Comparison of ENCODE assay signal across 27 mouse cellular contexts in genomic region chr11:61545586-61545985, GRCm38 (mm10). TPM values are rescaled to one million over a fixed set of nuclear protein-coding genes. Genes with fewer than 3 reads are reported as not detected.
A peak's percentile ranks its signal among the peaks of the same experiment; 100 is the strongest.
DNase-seq lines count a peak whose midpoint lies in the region; ATAC-seq and TF ChIP-seq lines count a peak whose summit lies in the region.
"Had no signal": no experiment of that assay in that cellular context is flagged by ENCODE, and none has a peak within 500 bp of the region (broad histone marks: within the 10 kb centered on the region; RNA-seq: fewer than 3 reads in every experiment).

No protein-coding gene starts in this region.

- no peak overlapping the region for H3K4me3 ChIP-seq in intestine, postnatal 0 days (ENCODE audit: low read depth, low read length)
- no peak overlapping the region for H3K4me3 ChIP-seq in intestine, embryonic 15.5 days (replicated peaks)
- no peak overlapping the region for H3K4me3 ChIP-seq in liver, adult 2 months (ENCODE audit: insufficient read depth, low read depth, low read length)
- H3K4me3 ChIP-seq: embryonic facial prominence, embryonic 12.5 days; embryonic facial prominence, embryonic 15.5 days; gastrocnemius, adult 2 months; hindbrain, embryonic 12.5 days; hindbrain, embryonic 15.5 days had no signal

- no peaks in the 10 kb centered on the region for H3K27me3 ChIP-seq in intestine, postnatal 0 days (replicated peaks; ENCODE audit: control insufficient read depth, insufficient read depth, low read length)
- no peaks in the 10 kb centered on the region for H3K27me3 ChIP-seq in intestine, embryonic 15.5 days (replicated peaks)
- H3K27me3 ChIP-seq in liver, adult 2 months (ENCODE audit: control insufficient read depth, insufficient read depth, low read length): no peaks in the 10 kb centered on the region
- H3K27me3 ChIP-seq: CH12.LX; embryonic facial prominence, embryonic 12.5 days; embryonic facial prominence, embryonic 15.5 days; hindbrain, embryonic 12.5 days; hindbrain, embryonic 15.5 days; Patski had no signal

- ATAC-seq in intestine, postnatal 0 days: no peak
- no peak for ATAC-seq in intestine, embryonic 15.5 days
- ATAC-seq in activated CD4-positive, CD25-positive, alpha-beta regulatory T cell, adult 4 months: no peak
- ATAC-seq: forebrain, embryonic 14.5 days; forebrain, postnatal 0 days; Patski had no signal

- TF ChIP-seq CTCF in intestine, postnatal 0 days (IDR thresholded peaks at IDR 0.05; ENCODE audit: low read depth): no peak
- no peak for TF ChIP-seq CTCF in liver, adult 2 months (IDR thresholded peaks at IDR 0.05; ENCODE audit: low read depth, low read length)

- H3K4me1 ChIP-seq in intestine, postnatal 0 days (replicated peaks; ENCODE audit: control insufficient read depth, insufficient read depth, low read length): 0 out of 2 replicates have a peak, but pooled peaks cover 7% of the 10 kb centered on the region
- H3K4me1 ChIP-seq in intestine, embryonic 15.5 days (replicated peaks): no peaks in the 10 kb centered on the region
- H3K4me1 ChIP-seq in liver, adult 2 months (ENCODE audit: control insufficient read depth, insufficient read depth, low read length): peaks cover 22% of the 10 kb centered on the region
- H3K4me1 ChIP-seq: embryonic facial prominence, embryonic 12.5 days; embryonic facial prominence, embryonic 15.5 days; hindbrain, embryonic 12.5 days; hindbrain, embryonic 15.5 days had no signal

- no peaks in the 10 kb centered on the region for H3K9me3 ChIP-seq in intestine, postnatal 0 days (ENCODE audit: control insufficient read depth)
- no peaks in the 10 kb centered on the region for H3K9me3 ChIP-seq in intestine, embryonic 15.5 days
- H3K9me3 ChIP-seq: embryonic facial prominence, embryonic 12.5 days; embryonic facial prominence, embryonic 15.5 days; G1E; hindbrain, embryonic 12.5 days; hindbrain, embryonic 15.5 days had no signal

- H3K79me2 ChIP-seq in liver, adult 2 months (ENCODE audit: control insufficient read depth, insufficient read depth, low read length): peaks cover 8% of the 10 kb centered on the region; the same call in 1 of the 2 replicates

- 85% methylated on average over 2 of the region's 2 CpGs for WGBS in intestine, postnatal 0 days
- WGBS in intestine, embryonic 15.5 days: 90% methylated on average over 2 of the region's 2 CpGs
- WGBS in liver, adult 2 months: 33% methylated on average over 2 of the region's 2 CpGs

- DNase-seq in kidney, adult 9 months: peak; percentile 70
- no peak for DNase-seq in kidney, postnatal 14 days
- DNase-seq in liver, adult 2 months (ENCODE audit: extremely low read depth, low read depth, low spot score): peak; percentile 75
- no peak for DNase-seq in liver
- DNase-seq: adrenal gland, adult 2 months; adrenal gland, postnatal 14 days; B cell, adult 2 months; cerebellum, adult 11 months; cerebellum, adult 8-10 months; cerebellum, postnatal 10 days; forebrain, postnatal 0 days; gastrocnemius, adult 2 months; gastrocnemius, postnatal 14 days; heart, adult 11 months had no signal

- peak overlapping the region; percentile 76 for H3K27ac ChIP-seq in intestine, postnatal 0 days (ENCODE audit: low read depth, low read length)
- no peak overlapping the region for H3K27ac ChIP-seq in intestine, embryonic 15.5 days
- H3K27ac ChIP-seq in liver, adult 2 months (replicated peaks; ENCODE audit: insufficient read depth, low read depth, low read length): peak overlapping the region; percentile 67
- H3K27ac ChIP-seq: embryonic facial prominence, embryonic 12.5 days; embryonic facial prominence, embryonic 15.5 days; gastrocnemius, adult 2 months; hindbrain, embryonic 12.5 days; hindbrain, embryonic 15.5 days had no signal

- H3K9ac ChIP-seq in intestine, postnatal 0 days (ENCODE audit: low read depth, low read length): no peak overlapping the region
- no peak overlapping the region for H3K9ac ChIP-seq in intestine, embryonic 15.5 days
- no peak overlapping the region for H3K9ac ChIP-seq in liver, adult 2 months (ENCODE audit: low read depth, low read length)
- H3K9ac ChIP-seq: embryonic facial prominence, embryonic 12.5 days; embryonic facial prominence, embryonic 15.5 days; forebrain, postnatal 0 days; hindbrain, embryonic 12.5 days; hindbrain, embryonic 15.5 days had no signal

- H3K4me2 ChIP-seq in intestine, postnatal 0 days (replicated peaks; ENCODE audit: low read depth): 0 out of 2 replicates have a peak overlapping the region, but pooled peaks have one; percentile 38
- H3K4me2 ChIP-seq in intestine, embryonic 15.5 days (replicated peaks): no peak overlapping the region
- H3K4me2 ChIP-seq: embryonic facial prominence, embryonic 12.5 days; embryonic facial prominence, embryonic 15.5 days; heart, embryonic 11.5 days; hindbrain, embryonic 12.5 days; hindbrain, embryonic 15.5 days had no signal

- peaks cover 13% of the 10 kb centered on the region; the same call in 1 of the 2 replicates for H3K36me3 ChIP-seq in intestine, postnatal 0 days (ENCODE audit: control insufficient read depth, insufficient read depth)
- no peaks in the 10 kb centered on the region for H3K36me3 ChIP-seq in intestine, embryonic 15.5 days
- no peaks in the 10 kb centered on the region; the same call in 1 of the 2 replicates for H3K36me3 ChIP-seq in liver, adult 2 months (ENCODE audit: control insufficient read depth, insufficient read depth, low read length)

- no peak for TF ChIP-seq POLR2A in liver, adult 2 months (IDR thresholded peaks at IDR 0.05; ENCODE audit: extremely low read depth, insufficient read depth, low read length)

RNA-seq across cellular contexts. Expression of gene Epn2, which starts 33.9 kb away (rescaled TPM):
- 13.5 and 14.4 TPM in 2 replicates for polyA plus RNA-seq in intestine, postnatal 0 days (2015; fragmentation: Nextera tagmentation; extraction: Ambion mirVana)
- polyA plus RNA-seq in intestine, embryonic 15.5 days (2015; fragmentation: Nextera tagmentation; extraction: Ambion mirVana): 13.1 and 19.4 TPM in 2 replicates
- 5.7 and 6.1 TPM in 2 replicates for total RNA-seq in liver, adult 2 months (2014; rRNA removed)
- polyA plus RNA-seq in liver, adult 2 months (2012; rRNA removed): 3.2 and 4.5 TPM in 2 replicates
- polyA plus RNA-seq in activated CD4-positive, CD25-positive, alpha-beta regulatory T cell, adult 4 months (2017; shearing (Covaris generic)): under 1 TPM; 0.33 to 0.40 TPM
- total RNA-seq: hematopoietic stem cell, adult 5-6 weeks had no signal

RNA-seq across cellular contexts. Expression of gene B9d1, which starts 40.6 kb away (rescaled TPM):
- 6.1 TPM in 2 replicates for polyA plus RNA-seq in intestine, postnatal 0 days (2015; fragmentation: Nextera tagmentation; extraction: Ambion mirVana)
- 20.9 and 24.3 TPM in 2 replicates for polyA plus RNA-seq in intestine, embryonic 15.5 days (2015; fragmentation: Nextera tagmentation; extraction: Ambion mirVana)
- total RNA-seq in liver, adult 2 months (2014; rRNA removed): 1.1 and 1.7 TPM in 2 replicates
- polyA plus RNA-seq in liver, adult 2 months (2012; rRNA removed): 1.7 and 2.2 TPM in 2 replicates
- 1 to 10 TPM; 2.7 to 4.5 TPM for polyA plus RNA-seq in activated CD4-positive, CD25-positive, alpha-beta regulatory T cell, adult 4 months (2017; shearing (Covaris generic))

RNA-seq across cellular contexts. Expression of gene Mapk7, which starts 51.4 kb away (rescaled TPM):
- polyA plus RNA-seq in intestine, postnatal 0 days (2015; fragmentation: Nextera tagmentation; extraction: Ambion mirVana): 14.5 and 16.2 TPM in 2 replicates
- polyA plus RNA-seq in intestine, embryonic 15.5 days (2015; fragmentation: Nextera tagmentation; extraction: Ambion mirVana): 36.3 and 38.8 TPM in 2 replicates
- 1.2 and 1.4 TPM in 2 replicates for total RNA-seq in liver, adult 2 months (2014; rRNA removed)
- 1.7 and 4.7 TPM in 2 replicates for polyA plus RNA-seq in liver, adult 2 months (2012; rRNA removed)
- polyA plus RNA-seq in activated CD4-positive, CD25-positive, alpha-beta regulatory T cell, adult 4 months (2017; shearing (Covaris generic)): 10 to 100 TPM in 1 of 2 experiments, 1 to 10 TPM in 1; 6.1 to 13.4 TPM

Comparison
In these comparisons a context has a peak if more than half of its experiments do, and no peak if none do; other contexts are left out.
1. DNase-seq: peak in kidney, adult 9 months (single experiment) and liver, adult 2 months (single experiment); none in kidney, postnatal 14 days (single experiment) and liver (single experiment).